Comparison of ENCODE assay signal across 7 mouse cellular contexts in the genomic region with DNA sequence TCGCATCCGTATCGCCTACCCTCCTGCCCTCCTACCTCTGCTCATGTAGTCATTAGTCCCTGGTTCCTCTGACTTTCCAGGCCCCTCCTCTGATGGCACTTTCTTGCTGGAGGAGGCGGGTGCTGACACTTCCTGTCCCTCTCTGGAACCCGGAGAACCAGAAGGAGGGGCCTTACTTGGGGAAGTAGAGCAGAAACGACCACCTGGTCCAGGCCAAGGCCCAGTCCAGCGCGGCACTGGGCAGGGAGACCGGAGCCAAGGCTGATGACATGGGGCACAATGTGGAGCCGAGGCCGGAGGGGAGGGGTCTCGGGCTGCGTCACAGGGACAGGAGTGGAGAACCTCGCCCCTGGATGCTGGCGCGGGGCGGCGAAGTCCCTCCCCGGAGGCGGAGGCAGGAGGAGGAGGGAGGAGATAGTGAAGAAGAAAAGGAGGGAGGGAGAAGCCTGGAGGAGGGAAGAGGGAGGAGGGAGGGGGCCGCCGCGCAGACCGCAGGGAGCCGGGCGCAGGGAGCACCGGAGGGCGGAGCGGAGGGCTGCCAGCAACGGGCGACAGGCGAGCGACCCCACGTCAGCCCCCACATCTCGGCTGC. TPM values are rescaled to one million over a fixed set of nuclear protein-coding genes. Genes with fewer than 3 reads are reported as not detected.
A peak's percentile ranks its signal among the peaks of the same experiment; 100 is the strongest.
DNase-seq lines count a peak whose midpoint lies in the region; ATAC-seq and TF ChIP-seq lines count a peak whose summit lies in the region.

A gene (plus strand): TSS at position 451 of the 592 bp plus-strand sequence.

- H3K4me3 ChIP-seq in embryonic facial prominence, embryonic 12.5 days: peak within 1 kb of the TSS; percentile 73
- peak within 1 kb of the TSS; percentile 73 for H3K4me3 ChIP-seq in heart, adult 2 months
- H3K4me3 ChIP-seq in limb, embryonic 13.5 days: peak within 1 kb of the TSS; percentile 82
- peak within 1 kb of the TSS; percentile 88 for H3K4me3 ChIP-seq in midbrain, embryonic 16.5 days (ENCODE audit: low read depth, low read length)

- peaks cover 42% of the 10 kb centered on the region for H3K36me3 ChIP-seq in embryonic facial prominence, embryonic 12.5 days
- no peaks in the 10 kb centered on the region for H3K36me3 ChIP-seq in heart, adult 2 months (ENCODE audit: control insufficient read depth, insufficient read depth, low read length)
- peaks cover 45% of the 10 kb centered on the region for H3K36me3 ChIP-seq in limb, embryonic 13.5 days
- H3K36me3 ChIP-seq in midbrain, embryonic 16.5 days (ENCODE audit: control insufficient read depth, insufficient read depth, low read length): peaks cover 2% of the 10 kb centered on the region

- no peaks in the 10 kb centered on the region for H3K9me3 ChIP-seq in embryonic facial prominence, embryonic 12.5 days
- no peaks in the 10 kb centered on the region for H3K9me3 ChIP-seq in limb, embryonic 13.5 days
- H3K9me3 ChIP-seq in midbrain, embryonic 16.5 days (replicated peaks; ENCODE audit: control insufficient read depth, low read length, poor library complexity, severe bottlenecking): no peaks in the 10 kb centered on the region

- peak; percentile 92 for DNase-seq in adrenal gland, postnatal 25 days
- peak; percentile 91 to 92 for DNase-seq in heart, adult 2 months
- DNase-seq in kidney, adult 8-10 months: peak; percentile 71 to 82
- DNase-seq in spleen, postnatal 10 days (ENCODE audit: low spot score in 2 of 2): peak; percentile 66 to 74

- intact Hi-C loops in heart, adult 2 months (cut with DNase I): no loop called here

- H3K79me2 ChIP-seq in heart, adult 2 months (replicated peaks; ENCODE audit: control insufficient read depth, insufficient read depth, low read length): no peaks in the 10 kb centered on the region

- peaks cover 25% of the 10 kb centered on the region for H3K4me1 ChIP-seq in embryonic facial prominence, embryonic 12.5 days
- no peaks in the 10 kb centered on the region for H3K4me1 ChIP-seq in heart, adult 2 months (ENCODE audit: control insufficient read depth, insufficient read depth, low read length)
- peaks cover 20% of the 10 kb centered on the region for H3K4me1 ChIP-seq in limb, embryonic 13.5 days
- H3K4me1 ChIP-seq in midbrain, embryonic 16.5 days (ENCODE audit: control insufficient read depth, insufficient read depth, low read length): peaks cover 26% of the 10 kb centered on the region

- no peaks in the 10 kb centered on the region for H3K27me3 ChIP-seq in embryonic facial prominence, embryonic 12.5 days
- H3K27me3 ChIP-seq in heart, adult 2 months (ENCODE audit: control insufficient read depth, insufficient read depth, low read length): no peaks in the 10 kb centered on the region
- H3K27me3 ChIP-seq in limb, embryonic 13.5 days: no peaks in the 10 kb centered on the region
- no peaks in the 10 kb centered on the region for H3K27me3 ChIP-seq in midbrain, embryonic 16.5 days (ENCODE audit: control insufficient read depth, insufficient read depth, low read depth, low read length)

- no peak for TF ChIP-seq CTCF in heart, adult 2 months (IDR thresholded peaks at IDR 0.05)

- H3K9ac ChIP-seq in embryonic facial prominence, embryonic 12.5 days: peak within 1 kb of the TSS; percentile 90
- H3K9ac ChIP-seq in heart, adult 2 months (ENCODE audit: low read depth, low read length): peak within 1 kb of the TSS; percentile 45
- peak within 1 kb of the TSS; percentile 85 for H3K9ac ChIP-seq in limb, embryonic 13.5 days
- peak within 1 kb of the TSS; percentile 96 for H3K9ac ChIP-seq in midbrain, embryonic 16.5 days (ENCODE audit: low read depth, low read length)

- no peak for TF ChIP-seq EP300 in heart, adult 2 months (IDR thresholded peaks at IDR 0.05; ENCODE audit: insufficient read depth, low read depth, low read length)

- 1% methylated on average over 31 of the region's 35 CpGs for WGBS in embryonic facial prominence, embryonic 12.5 days
- 6% methylated on average over 32 of the region's 35 CpGs for WGBS in heart, adult 2 months
- 1% methylated on average over 26 of the region's 35 CpGs for WGBS in limb, embryonic 13.5 days
- WGBS in midbrain, embryonic 16.5 days: under 1% methylated on average over 22 of the region's 35 CpGs

- peak within 1 kb of the TSS; percentile 89 for H3K27ac ChIP-seq in embryonic facial prominence, embryonic 12.5 days
- peak within 1 kb of the TSS; percentile 92 for H3K27ac ChIP-seq in heart, adult 2 months
- H3K27ac ChIP-seq in limb, embryonic 13.5 days: peak within 1 kb of the TSS; percentile 93
- H3K27ac ChIP-seq in midbrain, embryonic 16.5 days (ENCODE audit: low read length): peak within 1 kb of the TSS; percentile 96

- peak; percentile 51 for TF ChIP-seq POLR2A in heart, adult 2 months (IDR thresholded peaks at IDR 0.05; ENCODE audit: insufficient read depth, low read depth, low read length)

- peak within 1 kb of the TSS; percentile 94 for H3K4me2 ChIP-seq in embryonic facial prominence, embryonic 12.5 days (replicated peaks)
- H3K4me2 ChIP-seq in limb, embryonic 13.5 days (replicated peaks): peak within 1 kb of the TSS; percentile 92
- peak within 1 kb of the TSS; percentile 91 for H3K4me2 ChIP-seq in midbrain, embryonic 16.5 days (ENCODE audit: low read length)

- peak; percentile 91 for ATAC-seq in embryonic facial prominence, embryonic 12.5 days (ENCODE audit: insufficient number of reproducible peaks, insufficient read depth, low FRiP score, low TSS enrichment)
- peak; percentile 91 for ATAC-seq in limb, embryonic 13.5 days (ENCODE audit: low FRiP score, low read depth)
- ATAC-seq in midbrain, embryonic 16.5 days: peak; percentile 90

RNA-seq across cellular contexts. Expression of the gene that starts here (rescaled TPM):
- 0.86 and 1.6 TPM in 2 replicates for total RNA-seq in adrenal gland, postnatal 25 days (2021)
- 2.2 and 2.5 TPM in 2 replicates for polyA plus RNA-seq in embryonic facial prominence, embryonic 12.5 days (2016; fragmentation: Nextera tagmentation; extraction: Ambion mirVana)
- under 1 TPM; 0.26 to 0.32 TPM for total RNA-seq in heart, adult 2 months (2021)
- polyA plus RNA-seq in heart, adult 2 months (2012; rRNA removed): 0.33 and 0.59 TPM in 2 replicates
- 1.0 and 1.1 TPM in 2 replicates for polyA plus RNA-seq in limb, embryonic 13.5 days (2015; fragmentation: Nextera tagmentation; extraction: Ambion mirVana)
- 22.0 and 25.3 TPM in 2 replicates for polyA plus RNA-seq in midbrain, embryonic 16.5 days (2015; fragmentation: Nextera tagmentation; extraction: Ambion mirVana)

Comparison
In these comparisons a context has a peak if more than half of its experiments do, and no peak if none do; other contexts are left out.
1. Peak in every context shown above with its lines: DNase-seq, ATAC-seq, H3K4me3 ChIP-seq and H3K27ac ChIP-seq.
2. Peak in DNase-seq, H3K4me3 ChIP-seq, H3K27ac ChIP-seq and H3K9ac ChIP-seq in heart, adult 2 months; RNA of the gene not detected or under 1 TPM.
3. H3K9ac ChIP-seq: peak in every context shown above with its lines; median percentile 96 in midbrain, embryonic 16.5 days; 90 in embryonic facial prominence, embryonic 12.5 days; 85 in limb, embryonic 13.5 days; 45 in heart, adult 2 months.